Mouse (Mus musculus) right cerebral cortex, postnatal 4 days (tissue): ENCODE results near the gene Lpo.
"Not testable (repeated sequence)": the region's sequence is repeated elsewhere in the genome, so short reads cannot be mapped to it uniquely, and the experiment has no call there.

Experiments
- DNase-seq: peaks from one replicate; pipeline ENCODE4 v3.0.0-alpha.2; 2022

Gene Lpo

DNA sequence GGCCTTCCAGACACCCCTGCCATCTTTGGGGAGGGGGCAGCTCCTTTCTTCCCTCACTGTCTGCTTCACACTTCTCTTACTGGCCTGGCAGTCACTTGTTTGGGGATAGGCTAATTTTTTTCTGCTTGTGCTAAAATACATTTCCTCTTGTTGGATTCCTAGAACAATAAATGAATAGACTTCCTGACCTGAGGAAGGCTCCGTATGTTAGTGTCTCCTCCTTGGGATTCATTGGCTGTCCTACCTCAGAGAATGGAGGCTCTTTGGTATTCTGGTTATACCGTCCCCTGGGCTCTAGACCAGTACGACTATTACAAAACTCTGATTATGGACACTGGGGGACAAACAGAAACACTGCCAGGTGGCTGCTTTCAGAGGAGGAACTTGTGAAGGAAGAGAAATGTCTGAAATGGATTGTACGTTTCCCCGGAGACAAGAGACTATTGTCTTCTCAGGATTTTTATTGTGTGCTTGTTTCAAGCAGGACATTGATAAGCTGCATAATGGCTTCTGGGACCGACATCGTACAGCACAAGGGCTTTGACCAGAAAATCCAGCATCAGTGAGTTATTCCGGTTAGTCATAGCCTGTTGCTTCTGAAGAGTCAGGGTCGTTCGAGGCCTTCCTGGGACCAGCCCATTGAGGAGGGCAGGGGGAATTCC is at the start of gene Lpo:
Gene Lpo, minus strand, starts transcription at position 51 of the 662 bp plus-strand sequence.
- no peak for DNase-seq

DNA sequence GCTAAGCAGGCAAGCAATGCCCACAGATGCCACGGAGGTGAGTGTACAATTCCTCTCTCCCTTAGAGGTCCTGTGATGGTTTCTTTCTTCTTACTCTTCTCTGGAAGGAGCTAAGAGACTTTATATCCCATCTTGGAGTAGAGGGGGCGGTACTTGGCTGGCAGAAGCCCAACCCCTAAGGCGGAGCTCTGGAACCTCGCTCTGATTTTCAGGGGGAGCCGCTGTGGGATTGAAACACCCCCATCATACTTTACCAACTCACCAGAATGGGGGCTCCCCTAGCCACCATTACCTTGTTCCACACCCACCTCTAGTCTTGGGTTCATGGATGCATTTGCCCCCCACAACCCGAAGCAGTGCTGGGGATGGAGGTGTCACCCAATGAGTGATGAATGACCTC is 47.3 kb upstream of the Lpo start, which contains the start of gene Epx:
Gene Epx, minus strand, starts transcription at position 101 of the 400 bp plus-strand sequence.
- DNase-seq: no peak

DNA sequence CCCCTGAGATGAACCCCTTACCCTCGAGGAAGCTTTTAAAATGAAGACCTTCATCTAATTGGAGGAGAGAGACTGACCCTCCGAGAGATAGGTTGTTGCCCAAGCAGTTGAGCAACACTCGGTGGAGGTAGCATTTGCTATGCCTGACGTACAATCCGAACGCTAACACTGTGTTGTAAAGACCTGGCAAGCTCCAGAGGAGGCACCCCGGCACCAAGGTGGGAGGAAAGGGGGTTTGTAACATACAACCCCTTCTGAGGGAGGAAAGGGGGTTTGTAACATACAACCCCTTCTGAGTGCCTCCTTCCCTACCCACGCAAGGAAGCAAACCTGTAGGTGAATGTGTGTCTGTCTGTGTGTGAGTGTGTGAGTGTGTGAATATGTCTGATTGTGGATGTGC is 43.7 kb upstream of the Lpo start:
- DNase-seq: no peak

DNA sequence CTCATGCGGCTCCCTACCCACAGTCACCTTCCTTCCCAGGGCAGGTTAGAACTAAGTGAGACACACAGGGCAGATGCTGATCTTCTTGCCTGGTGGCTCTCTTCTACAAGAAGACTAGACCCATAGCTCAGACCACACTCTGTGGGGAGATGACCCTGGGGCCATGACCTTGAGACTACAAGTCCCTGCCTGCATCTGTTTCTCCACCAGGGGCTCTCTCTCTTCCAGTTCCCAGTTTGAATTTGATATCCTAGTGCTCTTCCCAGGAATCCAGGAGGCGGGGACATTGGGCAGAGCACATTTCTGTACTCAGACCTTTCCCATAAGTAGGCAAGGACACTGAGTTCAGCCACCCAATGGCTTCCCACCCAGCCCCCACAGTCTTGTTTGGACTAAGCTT is 42.0 kb upstream of the Lpo start:
- DNase-seq: no peak

DNA sequence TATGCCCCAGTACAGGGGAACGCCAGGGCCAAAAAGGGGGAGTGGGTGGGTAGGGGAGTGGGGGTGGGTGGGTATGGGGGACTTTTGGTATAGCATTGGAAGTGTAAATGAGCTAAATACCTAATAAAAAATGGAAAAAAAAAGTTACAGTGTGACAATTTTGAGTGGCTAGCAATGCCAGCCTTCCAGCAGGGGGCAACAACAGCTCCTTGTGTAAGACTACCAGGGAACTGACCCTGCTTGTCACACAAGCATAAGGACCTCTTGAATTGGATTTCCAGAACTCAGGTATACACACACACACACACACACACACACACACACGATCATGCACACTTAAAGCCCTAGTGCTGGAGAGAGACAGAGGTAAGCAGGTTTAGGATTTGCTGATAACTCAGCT is 38.8 kb upstream of the Lpo start:
- DNase-seq: not testable (repeated sequence)

DNA sequence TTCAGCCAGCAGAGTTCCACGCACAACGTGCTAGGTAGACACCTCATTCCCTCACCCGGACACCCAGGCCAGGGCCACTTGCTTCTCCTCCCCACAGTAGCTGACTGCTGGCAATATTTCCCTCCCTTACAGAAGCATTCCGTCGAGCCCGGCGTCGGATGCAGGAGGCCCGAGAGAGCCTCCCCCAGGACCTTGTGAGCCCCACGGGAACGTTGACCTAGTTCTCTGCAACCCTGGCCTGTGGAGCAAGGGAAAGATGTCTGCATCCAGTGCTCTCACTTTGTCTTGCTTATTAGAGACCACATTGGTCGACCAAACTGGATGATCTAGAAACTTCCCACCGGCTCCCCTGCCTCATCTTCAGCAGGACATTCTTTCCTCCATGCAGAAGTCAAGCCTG is 34.7 kb upstream of the Lpo start:
- no peak for DNase-seq

DNA sequence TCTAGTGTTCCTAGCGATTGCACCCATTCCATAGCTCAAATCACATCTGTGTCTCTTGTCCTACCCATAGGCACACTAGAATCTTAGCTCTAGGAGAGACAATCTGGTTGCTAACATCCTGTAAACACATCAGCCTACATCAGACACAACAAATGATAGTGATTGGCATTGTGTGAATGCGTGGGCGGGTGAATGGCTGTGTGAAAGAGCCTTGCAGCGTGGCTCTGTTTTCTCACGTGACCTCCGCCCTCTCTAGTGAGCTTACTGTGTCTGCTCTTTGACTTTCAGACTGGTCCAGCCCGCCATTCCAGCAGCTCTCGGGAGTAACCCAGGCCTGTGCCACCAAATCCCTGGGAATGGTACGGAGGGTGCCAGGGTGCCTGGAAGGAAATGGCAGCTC is 32.3 kb upstream of the Lpo start:
- DNase-seq: no peak

DNA sequence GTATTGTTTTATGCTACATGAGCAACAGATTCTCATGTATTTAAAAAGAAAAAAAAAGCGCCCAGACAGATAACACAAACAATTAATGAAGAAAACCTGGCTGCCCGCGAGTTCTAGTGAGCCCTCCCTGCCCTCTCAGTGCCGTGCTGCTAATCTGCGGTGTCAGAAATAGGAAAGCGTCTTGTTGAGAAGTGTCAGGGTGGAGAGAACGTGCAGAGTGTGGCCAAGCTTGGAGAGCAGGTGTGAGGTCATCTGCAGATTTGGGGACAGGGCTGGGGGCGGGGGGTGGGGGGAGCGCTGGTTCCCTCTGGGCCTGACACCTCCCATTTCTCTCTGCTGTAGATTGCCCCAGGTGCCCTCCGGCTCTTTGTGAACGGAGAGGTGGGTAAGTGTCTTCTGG is 31.2 kb upstream of the Lpo start:
- DNase-seq: no peak

DNA sequence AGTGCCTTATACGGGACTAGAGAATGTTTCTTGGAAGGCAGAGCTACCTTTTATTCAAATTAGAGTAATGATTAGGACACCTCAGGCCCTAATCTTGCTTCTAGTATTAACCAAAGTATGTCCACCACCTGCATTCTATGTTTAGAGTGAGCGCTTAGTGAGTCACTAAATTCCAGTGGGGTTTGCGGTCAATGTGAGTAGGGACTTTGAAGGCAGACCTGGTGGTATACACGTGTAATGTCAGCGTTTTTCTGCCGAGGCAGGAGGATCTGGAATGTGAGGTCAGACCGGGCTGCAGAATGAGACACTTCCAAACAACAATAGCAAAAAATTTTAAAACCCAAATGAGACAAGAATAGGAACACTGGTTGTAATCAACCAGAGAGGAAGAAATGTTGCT is 26.5 kb upstream of the Lpo start:
- no peak for DNase-seq

DNA sequence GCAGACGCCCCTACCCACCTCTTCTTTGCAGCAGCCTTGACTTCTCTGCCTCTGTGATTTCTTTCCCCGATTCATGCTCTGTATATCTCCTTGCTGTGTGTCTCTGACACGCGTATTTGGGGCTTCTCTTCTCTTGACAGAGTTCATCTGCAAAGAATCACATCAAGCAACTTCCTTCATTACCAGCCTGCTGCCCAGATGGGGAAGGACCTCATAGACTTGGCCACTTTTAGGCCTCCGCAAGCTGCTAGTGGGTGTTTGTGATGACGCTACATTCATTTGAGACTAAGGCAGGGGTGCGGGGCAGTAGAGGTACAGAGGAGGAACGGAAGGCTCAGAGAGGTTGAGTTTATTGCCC is 25.5 kb upstream of the Lpo start:
- DNase-seq: peak; percentile 12

DNA sequence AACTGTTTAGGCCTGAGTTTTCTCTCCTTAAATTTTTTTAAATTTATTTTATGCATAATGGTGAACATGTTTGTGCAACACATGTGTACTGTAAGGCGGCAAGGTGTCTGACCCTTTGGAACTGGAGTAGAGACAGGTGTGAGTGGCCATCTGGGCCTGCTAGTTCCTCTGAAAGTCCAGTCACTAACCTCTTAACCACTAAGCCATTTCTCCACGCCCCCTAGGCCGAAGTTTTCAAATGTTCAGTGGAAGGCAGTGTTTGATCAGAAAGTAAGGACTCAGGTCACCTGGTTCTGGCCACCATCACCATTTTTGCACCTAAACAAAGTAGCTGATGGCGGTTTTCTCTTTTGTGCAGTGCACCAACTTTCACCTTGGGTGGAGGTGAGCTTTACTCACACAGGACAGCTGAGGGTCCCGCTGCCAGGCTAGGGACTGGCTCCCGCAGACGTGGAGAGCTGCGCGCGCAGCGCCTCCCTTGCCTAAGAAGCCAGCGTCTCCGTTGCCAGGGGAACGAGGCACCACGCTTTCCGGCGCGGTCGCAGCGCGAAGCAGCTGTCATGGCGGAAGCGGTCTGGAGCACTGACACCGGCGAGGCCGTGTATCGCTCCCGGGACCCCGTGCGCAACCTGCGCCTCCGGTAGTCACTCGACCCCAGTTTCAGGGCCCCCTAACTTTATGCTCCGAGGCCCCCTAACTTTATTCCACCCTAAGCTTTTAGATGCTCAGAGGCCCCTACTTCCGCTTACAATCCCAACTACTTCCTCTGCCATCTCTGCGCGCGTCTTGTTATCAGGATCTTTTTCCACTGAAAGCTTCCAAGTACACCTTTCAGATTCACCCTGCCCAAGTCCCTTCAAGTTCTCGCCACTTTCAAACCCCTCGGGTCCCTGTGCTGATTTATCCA is 24.9 kb upstream of the Lpo start, which contains the start of gene Mks1:
Gene Mks1, plus strand, starts transcription at position 526 of the 907 bp plus-strand sequence.
- peak; percentile 93 for DNase-seq

DNA sequence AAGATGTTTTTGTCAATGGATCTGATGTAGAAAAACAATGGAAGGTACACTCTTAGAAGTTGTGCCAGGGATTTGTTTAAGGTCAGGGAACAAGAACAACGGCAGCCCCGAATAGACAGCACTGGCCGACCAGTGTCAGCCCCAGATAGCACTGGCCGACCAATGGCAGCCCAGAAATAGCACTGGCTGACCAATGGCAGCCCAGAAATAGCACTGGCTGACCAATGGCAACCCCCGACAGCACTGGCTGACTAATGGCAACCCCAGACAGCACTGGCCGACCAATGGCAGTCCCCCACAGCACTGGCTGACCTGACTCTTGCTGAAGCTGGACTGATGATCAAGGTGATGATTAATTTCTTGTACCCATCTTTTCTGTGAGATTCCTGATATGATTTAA is 19.8 kb upstream of the Lpo start:
- no peak for DNase-seq

DNA sequence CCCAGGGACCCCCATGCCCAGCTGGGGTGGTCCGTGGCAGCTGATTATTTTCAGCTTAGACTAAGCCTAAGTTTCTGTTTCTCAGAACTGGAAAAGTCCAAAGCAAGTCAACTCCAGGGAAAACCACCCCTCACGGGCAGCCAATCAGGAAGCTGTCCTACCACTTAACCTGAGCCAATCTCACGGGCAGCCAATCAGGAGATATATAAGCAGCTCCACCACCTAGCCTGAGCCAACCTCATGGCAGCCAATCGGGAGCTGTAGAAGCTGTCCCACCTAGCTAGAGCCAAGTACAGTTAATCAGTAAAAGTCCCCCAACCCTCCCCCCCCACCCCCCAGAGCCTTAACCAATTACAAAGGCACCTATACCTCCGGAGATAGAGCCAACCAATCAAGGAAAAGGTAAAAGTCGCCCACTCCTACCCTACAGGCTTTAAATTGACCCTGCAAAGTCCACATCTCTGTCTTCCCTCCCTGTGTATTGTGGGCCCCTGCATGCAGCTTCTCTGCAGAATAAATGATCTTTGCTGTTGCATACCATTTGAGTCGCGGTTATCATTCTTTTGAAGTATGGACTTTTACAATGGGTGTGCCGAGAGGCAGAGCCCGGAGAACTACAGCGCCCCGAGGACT is 19.0 kb upstream of the Lpo start:
- DNase-seq: no peak

DNA sequence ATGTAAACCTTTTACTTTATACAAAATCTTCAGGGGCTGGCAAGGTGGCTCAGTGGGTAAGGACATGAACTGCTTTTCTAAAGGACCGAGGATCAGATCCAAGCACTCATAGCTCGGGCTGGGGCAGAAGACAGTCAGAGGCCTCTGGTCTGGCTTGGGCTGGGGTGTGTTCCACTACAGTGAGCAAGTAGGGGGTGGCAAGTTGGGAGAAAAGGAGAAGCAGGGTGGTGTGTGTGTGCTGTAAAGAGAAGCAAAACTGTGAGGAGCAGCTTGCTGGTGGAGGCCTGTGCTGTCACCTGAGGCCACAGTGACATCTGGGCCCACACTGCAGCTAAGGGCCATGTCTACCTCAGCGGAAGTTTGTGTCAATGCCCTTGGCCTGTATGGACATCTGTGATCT is 13.3 kb upstream of the Lpo start:
- DNase-seq: no peak

DNA sequence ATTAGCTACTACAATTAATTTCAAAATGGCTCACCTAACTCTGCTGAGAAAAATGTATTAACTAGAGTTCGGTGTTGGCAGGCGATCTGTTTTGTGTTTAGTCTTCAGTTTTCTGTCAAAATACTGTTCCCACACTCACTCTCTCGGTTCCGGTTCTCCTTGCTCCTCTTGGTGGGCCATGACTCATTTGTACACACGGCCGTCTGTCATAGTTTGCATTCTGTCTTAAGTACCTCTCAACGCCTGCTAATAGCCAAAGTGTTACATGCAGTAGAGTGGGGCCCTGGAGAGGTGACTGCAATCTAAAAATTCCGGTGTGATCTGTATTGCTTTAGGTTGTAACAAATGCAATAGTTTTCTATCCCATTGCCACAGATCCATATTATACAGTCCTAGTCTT is 12.6 kb upstream of the Lpo start:
- DNase-seq: no peak

DNA sequence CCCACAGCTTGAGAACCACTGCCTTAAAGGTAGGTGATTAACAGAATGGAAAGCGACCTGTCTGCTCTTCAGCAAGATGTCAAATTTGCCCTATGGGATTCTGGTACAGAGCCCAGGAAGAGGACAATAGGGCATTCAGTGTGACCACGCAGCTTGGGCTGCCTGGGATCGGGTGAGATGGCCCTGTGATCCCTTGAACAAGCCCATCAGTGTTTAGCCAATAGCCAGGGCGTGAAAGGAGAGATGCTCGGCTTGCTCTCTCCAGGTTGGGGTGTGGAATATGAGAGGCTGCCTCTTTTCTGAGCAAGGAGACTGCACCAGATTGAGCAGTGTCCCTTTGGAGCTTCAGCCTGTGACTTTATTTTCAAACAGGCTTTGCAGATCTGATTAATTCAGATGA is 6.6 kb downstream of the Lpo start:
- no peak for DNase-seq

DNA sequence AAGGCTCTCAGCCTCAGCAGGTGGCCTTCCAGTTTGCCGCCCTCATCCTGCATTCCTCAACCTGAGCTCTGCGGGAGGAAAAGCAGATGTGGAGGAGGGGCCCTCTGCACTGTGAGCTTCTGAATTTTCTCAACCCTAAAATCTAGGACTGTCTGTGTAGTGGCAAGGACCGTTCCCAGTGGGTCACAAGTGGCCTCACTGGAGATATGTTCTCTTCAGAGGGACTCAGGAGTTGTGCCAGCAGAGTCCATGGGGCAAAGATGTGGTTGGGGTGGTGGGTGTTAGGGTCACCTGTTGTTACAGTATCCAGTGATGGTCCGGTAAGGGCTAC is 10.7 kb downstream of the Lpo start:
- DNase-seq: no peak

DNA sequence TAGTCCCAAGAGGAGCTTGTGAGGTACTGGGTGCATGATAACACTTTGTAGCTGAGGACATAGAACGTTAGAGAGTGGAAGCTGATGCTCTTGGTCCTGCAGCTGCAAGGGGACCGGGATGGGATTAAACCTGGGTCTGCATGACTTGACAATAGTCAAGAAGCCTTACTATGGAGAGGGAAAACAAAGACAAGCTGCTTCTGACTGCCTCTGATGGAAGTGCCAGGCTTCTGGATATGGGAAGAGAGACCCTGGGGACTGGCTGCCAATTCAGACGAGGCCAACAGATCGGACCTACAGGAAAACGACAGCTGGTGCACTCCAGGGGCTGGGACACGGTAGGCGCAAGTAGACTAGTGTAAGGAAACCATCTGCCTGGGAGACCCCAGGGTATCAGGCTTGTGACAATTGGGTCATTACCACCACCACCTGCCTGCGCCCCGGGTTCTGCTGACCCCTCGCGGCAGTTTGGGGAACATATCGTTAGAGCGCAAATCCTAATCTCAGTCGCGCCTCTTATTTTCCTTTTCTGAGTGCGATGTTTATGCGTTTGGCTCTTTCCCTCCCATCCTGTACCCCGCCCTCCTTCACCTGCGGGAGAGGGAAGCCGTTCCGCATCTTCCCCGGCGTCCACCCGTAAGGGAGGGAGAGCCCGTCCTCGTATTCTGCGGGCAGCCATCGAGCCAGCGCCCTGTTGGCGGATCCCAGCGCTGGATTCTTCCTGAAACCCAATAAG is 11.2 kb downstream of the Lpo start:
- peak; percentile 60 for DNase-seq

DNA sequence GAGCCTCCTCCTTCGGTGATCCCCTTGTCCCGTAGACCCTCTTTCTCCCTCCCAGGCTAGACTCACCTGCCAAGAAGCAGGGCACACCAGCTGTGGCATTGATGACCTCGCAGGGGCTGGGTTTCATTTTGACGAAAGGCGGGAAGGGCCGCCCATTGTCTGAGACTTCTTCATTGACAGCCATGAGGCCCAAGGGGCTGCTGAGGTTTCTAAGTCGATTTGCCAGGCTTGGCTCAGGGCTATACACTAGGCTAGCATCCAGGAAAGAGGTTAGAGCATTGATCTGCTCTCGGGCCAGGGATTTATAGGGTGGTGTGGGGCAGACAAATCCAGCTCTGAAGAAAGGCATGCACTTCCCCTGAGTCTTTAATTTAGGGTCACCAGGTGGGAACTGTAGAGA is 13.3 kb downstream of the Lpo start:
- DNase-seq: no peak

DNA sequence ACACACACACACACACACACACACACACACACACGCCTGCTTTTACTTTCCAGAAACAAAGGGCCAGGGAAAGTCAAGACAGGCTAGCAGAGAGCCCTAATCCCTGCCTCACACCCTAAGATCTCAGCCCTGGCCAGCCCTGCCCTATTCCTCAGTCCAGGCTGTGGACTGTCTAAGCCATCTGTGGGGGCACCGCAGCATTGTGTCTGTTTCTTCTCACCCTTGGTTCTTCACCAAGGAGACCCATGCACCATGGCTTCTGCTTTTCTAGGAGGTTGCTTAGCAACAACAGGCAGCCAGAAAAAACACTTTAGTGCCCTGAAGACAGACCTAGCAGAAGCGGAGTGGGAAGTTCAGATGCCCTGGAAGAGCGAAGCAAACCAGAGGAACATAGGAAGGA is 16.7 kb downstream of the Lpo start:
- DNase-seq: no peak

DNA sequence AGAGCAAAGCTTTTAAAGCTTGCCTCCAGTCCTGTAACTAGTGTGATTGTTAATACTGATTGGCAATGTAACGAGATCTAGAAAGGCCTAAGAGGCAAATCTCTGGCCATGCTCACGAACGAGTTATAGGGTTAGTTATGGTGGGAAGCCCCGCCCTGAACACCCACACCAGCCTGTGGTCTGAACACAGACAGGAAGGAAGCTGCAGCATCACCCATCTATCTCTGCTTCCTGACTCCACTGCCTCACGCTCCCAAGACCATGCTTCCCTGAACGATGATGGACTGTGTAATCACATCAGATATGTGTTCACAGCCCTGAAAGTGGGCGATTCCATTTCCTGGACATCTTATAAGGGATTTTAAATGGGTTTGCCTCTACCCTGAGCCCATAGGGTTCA is 19.9 kb downstream of the Lpo start:
- no peak for DNase-seq

DNA sequence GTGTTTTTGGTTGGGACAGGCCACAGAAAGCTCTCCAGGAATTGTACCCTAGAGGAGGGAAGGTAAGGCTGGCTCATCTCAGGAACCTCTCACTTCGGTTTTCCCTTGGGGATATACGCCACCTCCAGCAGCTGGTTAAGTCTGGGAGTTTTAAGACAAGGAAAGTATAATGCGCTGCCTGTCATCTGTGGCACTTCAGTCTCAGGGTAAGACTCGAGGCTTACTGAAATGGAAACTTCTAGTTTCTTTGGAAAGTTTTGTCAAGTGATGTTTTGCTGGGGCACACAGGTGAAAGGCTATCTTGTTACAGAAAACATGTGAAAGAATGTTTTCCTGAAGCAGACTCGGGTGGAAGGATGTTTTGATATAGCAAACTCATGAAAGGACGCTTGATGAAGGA is 20.7 kb downstream of the Lpo start:
- DNase-seq: no peak

DNA sequence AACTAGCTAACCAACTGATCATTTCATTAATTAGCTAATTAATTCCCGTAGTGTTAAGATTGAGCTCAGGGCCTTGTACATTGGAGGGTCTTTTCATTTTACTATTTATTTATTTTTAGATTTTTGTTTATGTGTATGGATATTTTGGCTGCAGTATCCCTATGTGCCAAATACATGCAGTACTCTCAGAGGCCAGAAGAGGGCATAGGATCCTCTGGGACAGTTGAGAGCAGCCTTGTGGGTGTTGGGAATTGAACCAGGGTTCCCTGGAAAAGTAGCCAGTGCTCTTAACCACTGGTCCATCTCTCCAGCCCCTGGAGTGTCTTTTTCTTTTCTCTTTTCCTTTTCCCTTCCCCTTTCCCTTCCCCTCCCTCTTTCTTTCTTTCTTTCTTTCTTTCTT is 22.6 kb downstream of the Lpo start:
- DNase-seq: no peak
